Comparison of ENCODE assay signal across 29 mouse cellular contexts in genomic region chr5:136182049-136182448, GRCm38 (mm10). TPM values are rescaled to one million over a fixed set of nuclear protein-coding genes. Genes with fewer than 3 reads are reported as not detected.
A peak's percentile ranks its signal among the peaks of the same experiment; 100 is the strongest.
DNase-seq lines count a peak whose midpoint lies in the region; ATAC-seq and TF ChIP-seq lines count a peak whose summit lies in the region.
"Had no signal": no experiment of that assay in that cellular context is flagged by ENCODE, and none has a peak within 500 bp of the region (broad histone marks: within the 10 kb centered on the region; RNA-seq: fewer than 3 reads in every experiment).

No protein-coding gene starts in this region.

- DNase-seq in layer of hippocampus, adult 11-12 months (ENCODE audit: low spot score): peak; percentile 64
- no peak for DNase-seq in layer of hippocampus, adult 9-10 months (ENCODE audit: low spot score)
- peak; percentile 44 for DNase-seq in midbrain, embryonic 11.5 days (ENCODE audit: low spot score, missing footprints)
- no peak for DNase-seq in MEL (ENCODE audit: low read depth, low spot score)
- peak; percentile 59 for DNase-seq in left cerebral cortex, postnatal 36 days (ENCODE audit: low spot score in 2 of 2)
- no peak for DNase-seq in urinary bladder, postnatal 4 days (ENCODE audit: low spot score in 2 of 2)
- DNase-seq in cerebellum, postnatal 10 days: no peak
- DNase-seq: adrenal gland, postnatal 25 days; cerebellum, adult 11-12 months; cerebellum, postnatal 14 days; gastrocnemius, postnatal 10 days; heart, postnatal 10 days; kidney, adult 9 months; kidney, postnatal 14 days; liver, postnatal 0 days; thymus, adult 18-20 months; thymus, postnatal 36 days had no signal

- H3K4me1 ChIP-seq in midbrain, embryonic 11.5 days (ENCODE audit: control insufficient read depth, insufficient read depth, low read length): no peaks in the 10 kb centered on the region
- 0 out of 2 replicates have a peak, but pooled peaks cover 3% of the 10 kb centered on the region for H3K4me1 ChIP-seq in midbrain, embryonic 15.5 days
- H3K4me1 ChIP-seq in MEL (ENCODE audit: control insufficient read depth in 1 of 2, insufficient read depth in 2 of 2, low read length in 2 of 2): peaks cover 11 to 28% of the 10 kb centered on the region in 2 experiments
- H3K4me1 ChIP-seq: embryonic facial prominence, embryonic 12.5 days; limb, embryonic 12.5 days; neural tube, embryonic 15.5 days; stomach, embryonic 15.5 days had no signal

- H3K27me3 ChIP-seq in midbrain, embryonic 11.5 days (ENCODE audit: control insufficient read depth, insufficient read depth, low read length): no peaks in the 10 kb centered on the region
- H3K27me3 ChIP-seq in midbrain, embryonic 15.5 days (replicated peaks): no peaks in the 10 kb centered on the region
- no peaks in the 10 kb centered on the region for H3K27me3 ChIP-seq in MEL (ENCODE audit: control insufficient read depth in 1 of 2, insufficient read depth in 2 of 2, low read length in 2 of 2)
- H3K27me3 ChIP-seq: embryonic facial prominence, embryonic 12.5 days; heart, embryonic 12.5 days; limb, embryonic 12.5 days; neural tube, embryonic 15.5 days; stomach, embryonic 15.5 days had no signal

- whole genome bisulfite sequencing in midbrain, embryonic 11.5 days: 90% methylated on average over 6 of the region's 6 CpGs
- 91% methylated on average over 6 of the region's 6 CpGs for WGBS in midbrain, embryonic 15.5 days

- no peak for ATAC-seq in midbrain, embryonic 11.5 days (ENCODE audit: low FRiP score)
- no peak for ATAC-seq in midbrain, embryonic 15.5 days (replicated peaks)
- ATAC-seq: hindbrain, embryonic 16.5 days; intestine, embryonic 16.5 days; liver, postnatal 0 days; lung, postnatal 0 days had no signal

- TF ChIP-seq POLR2A in MEL (IDR thresholded peaks at IDR 0.05; ENCODE audit: control insufficient read depth in 1 of 2, insufficient read depth in 1 of 2, low read depth in 1 of 2, low read length in 2 of 2, poor library complexity in 1 of 2): no peak

- TF ChIP-seq EP300 in MEL (IDR thresholded peaks at IDR 0.05; ENCODE audit: low read depth in 1 of 2, low read length in 2 of 2): no peak

- no peak overlapping the region for H3K4me2 ChIP-seq in midbrain, embryonic 11.5 days
- no peak overlapping the region for H3K4me2 ChIP-seq in midbrain, embryonic 15.5 days
- H3K4me2 ChIP-seq: embryonic facial prominence, embryonic 12.5 days; heart, embryonic 12.5 days; limb, embryonic 12.5 days; liver, embryonic 11.5 days; neural tube, embryonic 15.5 days; stomach, embryonic 15.5 days had no signal

- no peak overlapping the region for H3K27ac ChIP-seq in midbrain, embryonic 11.5 days (ENCODE audit: low read depth, low read length)
- H3K27ac ChIP-seq in midbrain, embryonic 15.5 days: no peak overlapping the region
- H3K27ac ChIP-seq in MEL (ENCODE audit: control insufficient read depth, low read depth, low read length): peak overlapping the region; percentile 91
- H3K27ac ChIP-seq: embryonic facial prominence, embryonic 12.5 days; hindbrain, embryonic 10.5 days; limb, embryonic 12.5 days; macrophage; neural tube, embryonic 15.5 days; stomach, embryonic 15.5 days had no signal

- no peaks in the 10 kb centered on the region for H3K9me3 ChIP-seq in midbrain, embryonic 11.5 days (ENCODE audit: control insufficient read depth, low read length)
- H3K9me3 ChIP-seq in midbrain, embryonic 15.5 days: no peaks in the 10 kb centered on the region
- H3K9me3 ChIP-seq in MEL (replicated peaks; ENCODE audit: insufficient read depth, low read length): no peaks in the 10 kb centered on the region
- H3K9me3 ChIP-seq: embryonic facial prominence, embryonic 12.5 days; heart, embryonic 12.5 days; hindbrain, embryonic 10.5 days; limb, embryonic 12.5 days; neural tube, embryonic 15.5 days; stomach, embryonic 15.5 days had no signal

- H3K79me2 ChIP-seq in MEL (ENCODE audit: control insufficient read depth, insufficient read depth, low read length, poor library complexity): no peaks in the 10 kb centered on the region

- no peak overlapping the region for H3K4me3 ChIP-seq in midbrain, embryonic 11.5 days (ENCODE audit: low read depth, low read length)
- H3K4me3 ChIP-seq in midbrain, embryonic 15.5 days: no peak overlapping the region
- no peak overlapping the region for H3K4me3 ChIP-seq in MEL (ENCODE audit: control insufficient read depth in 1 of 2, insufficient read depth in 1 of 2, low read depth in 2 of 2, low read length in 2 of 2)
- H3K4me3 ChIP-seq: embryonic facial prominence, embryonic 12.5 days; heart, embryonic 12.5 days; hindbrain, embryonic 10.5 days; limb, embryonic 12.5 days; neural tube, embryonic 15.5 days; stomach, embryonic 15.5 days had no signal

- TF ChIP-seq CTCF in MEL (IDR thresholded peaks at IDR 0.05 in 2 of 3, conservative IDR thresholded peaks at IDR 0.05 in 1 of 3; ENCODE audit: control insufficient read depth in 1 of 3, insufficient read depth in 1 of 3, low read depth in 2 of 3, low read length in 3 of 3, poor library complexity in 1 of 3, severe bottlenecking in 1 of 3): no peak

- H3K36me3 ChIP-seq in midbrain, embryonic 11.5 days (ENCODE audit: control insufficient read depth, insufficient read depth, low read length): peaks cover 8% of the 10 kb centered on the region
- peaks cover 41% of the 10 kb centered on the region for H3K36me3 ChIP-seq in midbrain, embryonic 15.5 days (replicated peaks)
- peaks cover 4 to 20% of the 10 kb centered on the region in 2 experiments; a peak in 3 of 4 replicates for H3K36me3 ChIP-seq in MEL (ENCODE audit: control insufficient read depth in 1 of 2, insufficient read depth in 2 of 2, low read length in 2 of 2)

- no peak for TF ChIP-seq RAD21 in MEL (IDR thresholded peaks at IDR 0.05; ENCODE audit: low read depth, low read length)

- H3K9ac ChIP-seq in midbrain, embryonic 11.5 days (ENCODE audit: low read length): no peak overlapping the region
- no peak overlapping the region for H3K9ac ChIP-seq in midbrain, embryonic 15.5 days
- peak overlapping the region; percentile 8; the same call in 1 of the 2 replicates for H3K9ac ChIP-seq in MEL (ENCODE audit: control insufficient read depth, low read depth, low read length, poor library complexity, severe bottlenecking)
- H3K9ac ChIP-seq: embryonic facial prominence, embryonic 12.5 days; heart, embryonic 12.5 days; limb, embryonic 12.5 days; liver, postnatal 0 days; neural tube, embryonic 15.5 days; stomach, embryonic 15.5 days had no signal

- intact Hi-C loops in left cerebral cortex, postnatal 36 days (cut with DNase I): no loop called here

TF ChIP-seq in MEL, 35 proteins besides CTCF, POLR2A, EP300 and RAD21:
- TF ChIP-seq ETS1 (IDR thresholded peaks at IDR 0.05; ENCODE audit: low read depth, low read length) (no peak), USF1 (IDR thresholded peaks at IDR 0.05; ENCODE audit: low read depth, low read length) (peak; percentile 8; the same call in 1 of the 2 replicates)

RNA-seq across cellular contexts. Expression of gene Orai2, which starts 11.5 kb away (rescaled TPM):
- 7.5 and 8.5 TPM in 2 replicates for polyA plus RNA-seq in midbrain, embryonic 11.5 days (2014; fragmentation: Nextera tagmentation; extraction: Ambion mirVana)
- 52.0 and 53.2 TPM in 2 replicates for polyA plus RNA-seq in midbrain, embryonic 15.5 days (2015; fragmentation: Nextera tagmentation; extraction: Ambion mirVana)
- 26.6 and 33.6 TPM in 2 replicates for total RNA-seq in MEL (2012; rRNA removed)
- polyA plus RNA-seq in MEL (2012; ENCODE audit: insufficient read depth in 1 of 2, insufficient read length in 2 of 2, low read depth in 1 of 2, low replicate concordance in 2 of 2, missing spikeins in 1 of 2): 10 to 100 TPM in 1 of 2 experiments, not detected in 1; 35.7 TPM
- 10 to 100 TPM; 54.0 to 54.8 TPM for total RNA-seq in left cerebral cortex, postnatal 36 days (2021)

RNA-seq across cellular contexts. Expression of gene Prkrip1, which starts 16.7 kb away (rescaled TPM):
- 74.2 and 87.6 TPM in 2 replicates for polyA plus RNA-seq in midbrain, embryonic 11.5 days (2014; fragmentation: Nextera tagmentation; extraction: Ambion mirVana)
- polyA plus RNA-seq in midbrain, embryonic 15.5 days (2015; fragmentation: Nextera tagmentation; extraction: Ambion mirVana): 54.8 and 55.6 TPM in 2 replicates
- total RNA-seq in MEL (2012; rRNA removed): 55.1 and 55.6 TPM in 2 replicates
- 10 to 100 TPM in 1 of 2 experiments, not detected in 1; 84.1 TPM for polyA plus RNA-seq in MEL (2012; ENCODE audit: insufficient read depth in 1 of 2, insufficient read length in 2 of 2, low read depth in 1 of 2, low replicate concordance in 2 of 2, missing spikeins in 1 of 2)
- total RNA-seq in left cerebral cortex, postnatal 36 days (2021): 10 to 100 TPM; 28.3 to 39.2 TPM

RNA-seq across cellular contexts. Expression of gene Alkbh4, which starts 46.1 kb away (rescaled TPM):
- polyA plus RNA-seq in midbrain, embryonic 11.5 days (2014; fragmentation: Nextera tagmentation; extraction: Ambion mirVana): 15.7 and 18.9 TPM in 2 replicates
- 22.3 and 22.8 TPM in 2 replicates for polyA plus RNA-seq in midbrain, embryonic 15.5 days (2015; fragmentation: Nextera tagmentation; extraction: Ambion mirVana)
- 17.1 and 23.2 TPM in 2 replicates for total RNA-seq in MEL (2012; rRNA removed)
- polyA plus RNA-seq in MEL (2012; ENCODE audit: insufficient read depth in 1 of 2, insufficient read length in 2 of 2, low read depth in 1 of 2, low replicate concordance in 2 of 2, missing spikeins in 1 of 2): 10 to 100 TPM in 1 of 2 experiments, not detected in 1; 24.2 TPM
- total RNA-seq in left cerebral cortex, postnatal 36 days (2021): 1 to 10 TPM; 7.7 to 9.0 TPM

RNA-seq across cellular contexts. Expression of gene Lrwd1, which starts 46.2 kb away (rescaled TPM):
- 36.0 and 40.9 TPM in 2 replicates for polyA plus RNA-seq in midbrain, embryonic 11.5 days (2014; fragmentation: Nextera tagmentation; extraction: Ambion mirVana)
- 28.6 and 30.7 TPM in 2 replicates for polyA plus RNA-seq in midbrain, embryonic 15.5 days (2015; fragmentation: Nextera tagmentation; extraction: Ambion mirVana)
- total RNA-seq in MEL (2012; rRNA removed): 98.2 and 103 TPM in 2 replicates
- polyA plus RNA-seq in MEL (2012; ENCODE audit: insufficient read depth in 1 of 2, insufficient read length in 2 of 2, low read depth in 1 of 2, low replicate concordance in 2 of 2, missing spikeins in 1 of 2): 100 to 1,000 TPM in 1 of 2 experiments, not detected in 1; 133 TPM
- total RNA-seq in left cerebral cortex, postnatal 36 days (2021): 10 to 100 TPM; 10.9 to 17.7 TPM

Comparison
In these comparisons a context has a peak if more than half of its experiments do, and no peak if none do; other contexts are left out.
1. DNase-seq: peak in layer of hippocampus, adult 11-12 months (single experiment), midbrain, embryonic 11.5 days (single experiment) and left cerebral cortex, postnatal 36 days (2 of 2); none in layer of hippocampus, adult 9-10 months (single experiment), MEL (single experiment), urinary bladder, postnatal 4 days (0 of 2) and cerebellum, postnatal 10 days (0 of 2).